Mouse (Mus musculus): Measurements from ENCODE around the gene 4930449I24Rik. TPM values are rescaled to one million over a fixed set of nuclear protein-coding genes. Genes with fewer than 3 reads are reported as not detected.
"Not testable (repeated sequence)": the region's sequence is repeated elsewhere in the genome, so short reads cannot be mapped to it uniquely, and the experiment has no call there.

4930449I24Rik gene
- polyA plus RNA-seq, 1 experiment: not detected

DNA sequence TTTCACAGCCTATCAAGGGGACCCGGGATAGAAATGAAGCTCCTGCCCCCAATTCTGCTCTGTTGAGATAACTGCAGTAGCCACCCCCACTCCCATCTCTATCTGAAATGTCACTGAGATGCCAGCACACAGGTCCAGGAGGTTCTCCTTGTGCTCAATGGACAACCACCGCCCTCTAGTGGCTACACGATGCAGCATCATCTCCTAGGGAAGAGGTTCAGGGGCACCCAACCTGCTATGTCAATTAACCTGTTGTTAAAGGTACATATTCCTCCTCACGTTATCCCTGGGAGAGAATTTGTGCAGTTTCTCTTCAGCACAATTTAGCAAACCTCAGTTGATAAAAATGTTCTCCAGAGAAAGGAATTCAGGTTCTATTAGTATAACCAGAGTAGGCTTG lies 22.6 kb upstream of the 4930449I24Rik start:
- not testable (repeated sequence) for H3K27ac ChIP-seq (ENCODE audit: insufficient read depth, low read depth, low read length); H3K27me3 ChIP-seq (ENCODE audit: control insufficient read depth, insufficient read depth, low read length); H3K4me1 ChIP-seq (ENCODE audit: control insufficient read depth, insufficient read depth, insufficient read length, low read length); H3K4me3 ChIP-seq (ENCODE audit: low read depth, low read length); H3K36me3 ChIP-seq (ENCODE audit: control insufficient read depth, insufficient read depth, low read length)
- peak; percentile 14; the same call in 1 of the 2 replicates for TF ChIP-seq CTCF (IDR thresholded peaks at IDR 0.05; ENCODE audit: extremely low read depth, insufficient read length, insufficient replicate concordance, low read depth, low read length)
- WGBS: 5% methylated on average over 4 of the region's 4 CpGs

- WGBS: 87% methylated on average over 3 of the region's 3 CpGs
- not testable (repeated sequence) for H3K4me3 ChIP-seq (ENCODE audit: low read depth, low read length); H3K27me3 ChIP-seq (ENCODE audit: control insufficient read depth, insufficient read depth, low read length); H3K27ac ChIP-seq (ENCODE audit: insufficient read depth, low read depth, low read length); H3K36me3 ChIP-seq (ENCODE audit: control insufficient read depth, insufficient read depth, low read length); H3K4me1 ChIP-seq (ENCODE audit: control insufficient read depth, insufficient read depth, insufficient read length, low read length)
Measured at GRCm38 (mm10) chr5:146481665-146482064, 20.5 kb upstream of the 4930449I24Rik start, which contains the start of gene Gm6408. Gene Gm6408, plus strand, starts transcription at chr5:146481965.

DNA sequence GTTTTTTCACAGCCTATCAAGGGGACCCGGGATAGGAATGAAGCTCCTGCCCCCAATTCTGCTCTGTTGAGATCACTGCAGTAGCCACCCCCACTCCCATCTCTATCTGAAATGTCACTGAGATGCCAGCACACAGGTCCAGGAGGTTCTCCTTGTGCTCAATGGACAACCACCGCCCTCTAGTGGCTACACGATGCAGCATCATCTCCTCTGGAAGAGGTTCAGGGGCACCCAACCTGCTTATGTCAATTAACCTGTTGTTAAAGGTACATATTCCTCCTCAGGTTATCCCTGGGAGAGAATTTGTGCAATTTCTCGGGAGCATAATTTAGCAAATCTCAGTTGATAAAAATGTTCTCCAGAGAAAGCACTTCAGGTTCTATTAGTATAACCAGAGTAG lies 13.2 kb upstream of the 4930449I24Rik start:
- 11% methylated on average over 3 of the region's 4 CpGs for WGBS
- not testable (repeated sequence) for H3K4me1 ChIP-seq (ENCODE audit: control insufficient read depth, insufficient read depth, insufficient read length, low read length); H3K36me3 ChIP-seq (ENCODE audit: control insufficient read depth, insufficient read depth, low read length); H3K27ac ChIP-seq (ENCODE audit: insufficient read depth, low read depth, low read length); H3K4me3 ChIP-seq (ENCODE audit: low read depth, low read length); H3K27me3 ChIP-seq (ENCODE audit: control insufficient read depth, insufficient read depth, low read length)

DNA sequence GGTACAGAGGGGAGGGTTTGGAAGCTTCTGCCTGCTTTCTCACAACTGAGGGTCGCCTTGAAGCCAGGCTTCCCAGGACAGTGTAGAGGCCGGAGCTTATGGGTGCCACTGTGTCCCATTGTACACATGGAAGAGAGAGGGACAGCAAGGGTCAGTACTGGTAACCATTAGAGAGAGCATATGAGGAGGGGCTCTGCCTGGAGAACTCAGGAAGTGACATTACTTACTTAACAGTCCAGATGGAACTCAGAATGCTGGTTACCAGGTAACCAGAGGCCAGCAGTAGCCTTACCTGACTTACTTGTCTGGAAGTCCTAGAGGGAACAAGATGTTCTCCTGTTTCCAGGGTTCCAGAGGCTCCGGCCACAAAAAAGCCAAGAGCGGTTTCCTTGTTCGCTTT lies 11.1 kb upstream of the 4930449I24Rik start, which contains the start of gene Gm6370:
Gm6370 (plus strand) TSS at position 301 of the 400 bp plus-strand sequence.
- not testable (repeated sequence) for H3K4me3 ChIP-seq (ENCODE audit: low read depth, low read length)
- WGBS: no CpG with 5 or more reads among the region's 5 CpGs

GRCm38 (mm10) chr5:146513823-146514222 lies 11.6 kb downstream of the 4930449I24Rik start, which contains the start of gene Gm3402:
Gene Gm3402, plus strand, starts transcription at chr5:146514123.
- H3K4me3 ChIP-seq (ENCODE audit: low read depth, low read length); H3K4me1 ChIP-seq (ENCODE audit: control insufficient read depth, insufficient read depth, insufficient read length, low read length); H3K27ac ChIP-seq (ENCODE audit: insufficient read depth, low read depth, low read length); H3K36me3 ChIP-seq (ENCODE audit: control insufficient read depth, insufficient read depth, low read length); H3K27me3 ChIP-seq (ENCODE audit: control insufficient read depth, insufficient read depth, low read length): not testable (repeated sequence)
- WGBS: 82% methylated on average over 2 of the region's 5 CpGs

More for the DNA sequence above, 11.1 kb upstream of the 4930449I24Rik start, which contains the start of gene Gm6370:
- not testable (repeated sequence) for H3K4me1 ChIP-seq (ENCODE audit: control insufficient read depth, insufficient read depth, insufficient read length, low read length); H3K27me3 ChIP-seq (ENCODE audit: control insufficient read depth, insufficient read depth, low read length); H3K36me3 ChIP-seq (ENCODE audit: control insufficient read depth, insufficient read depth, low read length); H3K27ac ChIP-seq (ENCODE audit: insufficient read depth, low read depth, low read length)

DNA sequence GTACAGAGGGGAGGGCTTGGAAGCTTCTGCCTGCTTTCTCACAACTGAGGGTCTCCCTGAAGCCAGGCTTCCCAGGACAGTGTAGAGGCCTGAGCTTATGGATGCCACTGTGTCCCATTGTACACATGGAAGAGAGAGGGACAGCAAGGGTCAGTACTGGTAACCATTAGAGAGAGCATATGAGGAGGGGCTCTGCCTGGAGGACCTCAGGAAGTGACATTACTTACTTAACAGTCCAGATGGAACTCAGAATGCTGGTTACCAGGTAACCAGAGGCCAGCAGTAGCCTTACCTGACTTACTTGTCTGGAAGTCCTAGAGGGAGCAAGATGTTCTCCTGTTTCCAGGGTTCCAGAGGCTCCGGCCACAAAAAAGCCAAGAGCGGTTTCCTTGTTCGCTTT lies 23.3 kb downstream of the 4930449I24Rik start, which contains the start of gene Gm3404:
Gm3404 (plus strand) TSS at position 301 of the 400 bp plus-strand sequence.
- H3K4me3 ChIP-seq (ENCODE audit: low read depth, low read length); H3K27me3 ChIP-seq (ENCODE audit: control insufficient read depth, insufficient read depth, low read length); H3K4me1 ChIP-seq (ENCODE audit: control insufficient read depth, insufficient read depth, insufficient read length, low read length); H3K27ac ChIP-seq (ENCODE audit: insufficient read depth, low read depth, low read length); H3K36me3 ChIP-seq (ENCODE audit: control insufficient read depth, insufficient read depth, low read length): not testable (repeated sequence)
- WGBS: 88% methylated on average over 3 of the region's 3 CpGs

DNA sequence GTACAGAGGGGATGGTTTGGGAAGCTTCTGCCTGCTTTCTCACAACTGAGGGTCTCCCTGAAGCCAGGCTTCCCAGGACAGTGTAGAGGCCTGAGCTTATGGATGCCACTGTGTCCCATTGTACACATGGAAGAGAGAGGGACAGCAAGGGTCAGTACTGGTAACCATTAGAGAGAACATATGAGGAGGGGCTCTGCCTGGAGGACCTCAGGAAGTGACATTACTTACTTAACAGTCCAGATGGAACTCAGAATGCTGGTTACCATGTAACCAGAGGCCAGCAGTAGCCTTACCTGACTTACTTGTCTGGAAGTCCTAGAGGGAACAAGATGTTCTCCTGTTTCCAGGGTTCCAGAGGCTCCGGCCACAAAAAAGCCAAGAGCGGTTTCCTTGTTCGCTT lies 35.1 kb downstream of the 4930449I24Rik start, which contains the start of gene Gm3409:
Gm3409 (plus strand) TSS at position 301 of the 400 bp plus-strand sequence.
- not testable (repeated sequence) for H3K27ac ChIP-seq (ENCODE audit: insufficient read depth, low read depth, low read length); H3K27me3 ChIP-seq (ENCODE audit: control insufficient read depth, insufficient read depth, low read length); H3K4me3 ChIP-seq (ENCODE audit: low read depth, low read length); H3K4me1 ChIP-seq (ENCODE audit: control insufficient read depth, insufficient read depth, insufficient read length, low read length); H3K36me3 ChIP-seq (ENCODE audit: control insufficient read depth, insufficient read depth, low read length)
- 87% methylated on average over 3 of the region's 3 CpGs for WGBS

Other genes starting within 250 kb of the 4930449I24Rik start
- 0.86 and 1.1 TPM in 2 replicates for gene Wasf3, start 117.4 kb upstream of the 4930449I24Rik start, polyA plus RNA-seq (2012; rRNA removed)
- not detected in 2 replicates for gene Gm6408, start 20.4 kb upstream of the 4930449I24Rik start, polyA plus RNA-seq (2012; rRNA removed)
- gene Gm6370, start 11.0 kb upstream of the 4930449I24Rik start, polyA plus RNA-seq (2012; rRNA removed): not detected in 2 replicates
- not detected in 2 replicates for gene Gm3402, start 11.7 kb downstream of the 4930449I24Rik start, polyA plus RNA-seq (2012; rRNA removed)
- not detected in 2 replicates for gene Gm3404, start 23.4 kb downstream of the 4930449I24Rik start, polyA plus RNA-seq (2012; rRNA removed)
- not detected in 2 replicates for gene Gm3409, start 35.2 kb downstream of the 4930449I24Rik start, polyA plus RNA-seq (2012; rRNA removed)
- not detected in 2 replicates for gene Gm3415, start 53.7 kb downstream of the 4930449I24Rik start, polyA plus RNA-seq (2012; rRNA removed)
- not detected in 2 replicates for gene Gpr12, start 82.8 kb downstream of the 4930449I24Rik start, polyA plus RNA-seq (2012; rRNA removed)

Data from small intestine, adult 2 months (tissue).